Mouse (Mus musculus) megakaryocyte, embryonic 14.5 days (primary cell): ENCODE measurements around the gene Plod2.

Experiments used
- FLI1 ChIP-seq: IDR thresholded peaks from 2 replicates; pipeline ENCODE4 v1.6.1; 2012; ENCODE audit warnings: low read length, inconsistent platforms, mixed read lengths
- GATA1 ChIP-seq: IDR thresholded peaks from 3 replicates; pipeline ENCODE4 v1.6.1; 2012; ENCODE audit warnings: mixed read lengths, low read length, inconsistent platforms, borderline replicate concordance

GRCm38 (mm10) chr9:92547821-92548220 lies 5.8 kb downstream of the Plod2 start:
- TF ChIP-seq GATA1 (no peak), FLI1 (no peak)
